Mouse (Mus musculus) heart, embryonic 15.5 days (tissue): ENCODE measurements around the gene Pqbp1. TPM values are rescaled to one million over a fixed set of nuclear protein-coding genes. Genes with fewer than 3 reads are reported as not detected.

ENCODE experiments used
- polyA plus RNA-seq: library from polyadenylated mRNA; unstranded; fragments of >200 nt; fragmentation: Nextera tagmentation; extraction: Ambion mirVana; gene quantifications from 2 replicates; pipeline ENCODE4 v1.2.1, GENCODE M21; 2015

Gene Pqbp1
- polyA plus RNA-seq, 1 experiment from 2014 or later, result 72.8 TPM

Other genes with a start within 250 kb of the Pqbp1 start
- 8.0 and 10.6 TPM in 2 replicates for gene Prickle3, start 242.0 kb downstream of the Pqbp1 start, polyA plus RNA-seq
- 129 and 145 TPM in 2 replicates for gene Plp2, start 227.9 kb downstream of the Pqbp1 start, polyA plus RNA-seq
- gene Magix, start 218.0 kb downstream of the Pqbp1 start, polyA plus RNA-seq, result 0.69 and 1.2 TPM in 2 replicates
- 27.0 and 28.2 TPM in 2 replicates for gene Gpkow, start 202.1 kb downstream of the Pqbp1 start, polyA plus RNA-seq
- 25.4 and 33.7 TPM in 2 replicates for gene Wdr45, start 184.9 kb downstream of the Pqbp1 start, polyA plus RNA-seq
- 1.2 TPM in 1 of 2 replicates, not detected in the other for gene Gm45208, start 177.0 kb downstream of the Pqbp1 start, polyA plus RNA-seq
- 30.5 and 39.4 TPM in 2 replicates for gene Praf2, start 170.8 kb downstream of the Pqbp1 start, polyA plus RNA-seq
- 4.1 and 8.7 TPM in 2 replicates for gene Ccdc120, start 148.4 kb downstream of the Pqbp1 start, polyA plus RNA-seq
- gene Tfe3, start 136.7 kb downstream of the Pqbp1 start, polyA plus RNA-seq, result 16.6 and 21.7 TPM in 2 replicates
- 25.9 and 31.1 TPM in 2 replicates for gene Gripap1, start 109.5 kb downstream of the Pqbp1 start, polyA plus RNA-seq
- gene Kcnd1, start 77.0 kb downstream of the Pqbp1 start, polyA plus RNA-seq, result 0.69 and 1.0 TPM in 2 replicates
- 24.7 and 31.7 TPM in 2 replicates for gene Otud5, start 57.9 kb downstream of the Pqbp1 start, polyA plus RNA-seq
- 4.5 and 6.3 TPM in 2 replicates for gene Pim2, start 21.0 kb downstream of the Pqbp1 start, polyA plus RNA-seq
- gene Slc35a2, start 15.2 kb downstream of the Pqbp1 start, polyA plus RNA-seq, result 22.3 and 32.0 TPM in 2 replicates
- gene Timm17b, start 88 bp upstream of the Pqbp1 start, polyA plus RNA-seq, result 102 and 124 TPM in 2 replicates
- gene Gm10491, start 8.6 kb upstream of the Pqbp1 start, polyA plus RNA-seq, result not detected in 2 replicates
- not detected in 2 replicates for gene Gm10490, start 10.3 kb upstream of the Pqbp1 start, polyA plus RNA-seq
- gene Pcsk1n, start 20.6 kb upstream of the Pqbp1 start, polyA plus RNA-seq, result 0.39 and 3.3 TPM in 2 replicates
- gene Eras, start 29.3 kb upstream of the Pqbp1 start, polyA plus RNA-seq, result not detected in 2 replicates
- gene Hdac6, start 48.6 kb upstream of the Pqbp1 start, polyA plus RNA-seq, result 21.4 and 28.6 TPM in 2 replicates
- 0.57 and 2.4 TPM in 2 replicates for gene Gata1, start 78.8 kb upstream of the Pqbp1 start, polyA plus RNA-seq
- gene Glod5, start 119.2 kb upstream of the Pqbp1 start, polyA plus RNA-seq, result 0.19 and 0.66 TPM in 2 replicates
- 25.0 and 32.1 TPM in 2 replicates for gene Suv39h1, start 175.5 kb upstream of the Pqbp1 start, polyA plus RNA-seq
- gene Was, start 191.2 kb upstream of the Pqbp1 start, polyA plus RNA-seq, result 0.39 and 1.1 TPM in 2 replicates
- 22.3 and 25.2 TPM in 2 replicates for gene Wdr13, start 233.6 kb upstream of the Pqbp1 start, polyA plus RNA-seq
- gene Rbm3, start 246.6 kb upstream of the Pqbp1 start, polyA plus RNA-seq, result 288 and 296 TPM in 2 replicates